Comparison of ENCODE assay signal across 12 mouse cellular contexts in the genomic region with DNA sequence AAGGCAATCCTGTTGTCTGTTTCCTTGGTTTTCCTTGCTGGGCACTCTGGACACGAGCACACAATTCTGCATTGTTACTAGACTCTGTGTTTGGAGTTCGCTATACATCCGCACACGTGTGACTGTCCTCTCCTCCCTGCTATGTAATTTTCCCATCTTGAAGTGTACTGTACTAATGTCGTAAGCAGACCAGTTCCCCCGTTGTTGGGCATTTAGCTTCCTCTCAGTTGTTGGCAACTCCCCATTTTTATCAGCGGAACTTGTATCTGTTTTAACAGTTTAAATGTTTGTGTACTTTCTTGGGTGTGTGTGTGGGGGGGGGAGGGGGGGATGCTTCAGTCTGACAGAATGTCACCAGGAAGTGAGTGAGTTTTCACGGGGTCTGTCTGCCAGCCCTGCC. TPM values are rescaled to one million over a fixed set of nuclear protein-coding genes. Genes with fewer than 3 reads are reported as not detected.
A peak's percentile ranks its signal among the peaks of the same experiment; 100 is the strongest.
DNase-seq lines count a peak whose midpoint lies in the region; ATAC-seq and TF ChIP-seq lines count a peak whose summit lies in the region.
"Had no signal": no experiment of that assay in that cellular context is flagged by ENCODE, and none has a peak within 500 bp of the region (broad histone marks: within the 10 kb centered on the region; RNA-seq: fewer than 3 reads in every experiment).

No protein-coding gene starts in this region.

- H3K9ac ChIP-seq in lung, postnatal 0 days (replicated peaks; ENCODE audit: low read depth): no peak overlapping the region
- no peak overlapping the region for H3K9ac ChIP-seq in liver, embryonic 11.5 days (ENCODE audit: low read depth, low read length)
- H3K9ac ChIP-seq: limb, embryonic 15.5 days; midbrain, embryonic 15.5 days had no signal

- peaks cover 32% of the 10 kb centered on the region; the same call in 1 of the 2 replicates for H3K4me1 ChIP-seq in lung, postnatal 0 days (ENCODE audit: insufficient read depth, low read depth, low read length)
- H3K4me1 ChIP-seq in lung, adult 2 months (ENCODE audit: control insufficient read depth, insufficient read depth, low read length): peaks cover 38% of the 10 kb centered on the region
- H3K4me1 ChIP-seq in liver, embryonic 11.5 days (replicated peaks; ENCODE audit: control insufficient read depth, insufficient read depth, low read length): peaks cover 74% of the 10 kb centered on the region

- H3K27me3 ChIP-seq in lung, postnatal 0 days (replicated peaks; ENCODE audit: insufficient read depth, low read length): no peaks in the 10 kb centered on the region
- H3K27me3 ChIP-seq in liver, embryonic 11.5 days (replicated peaks; ENCODE audit: control insufficient read depth, insufficient read depth, low read length): no peaks in the 10 kb centered on the region
- H3K27me3 ChIP-seq: limb, embryonic 15.5 days; midbrain, embryonic 15.5 days had no signal

- no peaks in the 10 kb centered on the region for H3K9me3 ChIP-seq in lung, postnatal 0 days (ENCODE audit: low read length)
- H3K9me3 ChIP-seq in liver, embryonic 11.5 days (ENCODE audit: control insufficient read depth, low read length): no peaks in the 10 kb centered on the region
- H3K9me3 ChIP-seq: limb, embryonic 15.5 days; midbrain, embryonic 15.5 days had no signal

- H3K4me3 ChIP-seq in lung, postnatal 0 days (ENCODE audit: low read depth, low read length): no peak overlapping the region
- H3K4me3 ChIP-seq in lung, adult 2 months (replicated peaks; ENCODE audit: extremely low read depth, low read depth, low read length): no peak overlapping the region
- H3K4me3 ChIP-seq in liver, embryonic 11.5 days (ENCODE audit: low read depth, low read length): peak overlapping the region; percentile 10; the same call in 1 of the 2 replicates
- H3K4me3 ChIP-seq: left cerebral cortex, adult 2 months; limb, embryonic 15.5 days; midbrain, embryonic 15.5 days had no signal

- no peak for TF ChIP-seq POLR2A in lung, adult 2 months (IDR thresholded peaks at IDR 0.05; ENCODE audit: borderline replicate concordance, extremely low read depth, low read depth, low read length)

- DNase-seq in lung, postnatal 0 days (ENCODE audit: low spot score): peak; percentile 59
- DNase-seq in lung, adult 2 months: no peak
- peak; percentile 85 for DNase-seq in MEL-GATA-1-ER (ENCODE audit: extremely low read depth, low read depth)
- DNase-seq in liver, embryonic 11.5 days (ENCODE audit: low spot score): no peak
- DNase-seq in cerebellum, postnatal 10 days: no peak
- no peak for DNase-seq in c-Kit-positive CD71-positive TER-119-positive erythroid progenitor cells, embryonic 14.5 days (ENCODE audit: low spot score)
- DNase-seq: adrenal gland, postnatal 10 days; kidney, postnatal 4 days had no signal

- H3K4me2 ChIP-seq in lung, postnatal 0 days (replicated peaks; ENCODE audit: low read depth, low read length): no peak overlapping the region; the same call in 1 of the 2 replicates
- peak overlapping the region; percentile 80 for H3K4me2 ChIP-seq in liver, embryonic 11.5 days
- H3K4me2 ChIP-seq: limb, embryonic 15.5 days had no signal

- 17% methylated on average over 8 of the region's 8 CpGs for WGBS in lung, postnatal 0 days
- 15% methylated on average over 8 of the region's 8 CpGs for WGBS in lung, adult 2 months
- WGBS in liver, embryonic 11.5 days: 37% methylated on average over 8 of the region's 8 CpGs

- H3K36me3 ChIP-seq in lung, postnatal 0 days (ENCODE audit: insufficient read depth, low read length): no peaks in the 10 kb centered on the region
- H3K36me3 ChIP-seq in liver, embryonic 11.5 days (ENCODE audit: control insufficient read depth, insufficient read depth, low read length): peaks cover 2% of the 10 kb centered on the region; the same call in 1 of the 2 replicates
- H3K36me3 ChIP-seq: limb, embryonic 15.5 days; midbrain, embryonic 15.5 days had no signal

- no peak for TF ChIP-seq EP300 in lung, postnatal 0 days (IDR thresholded peaks at IDR 0.05)

- ATAC-seq in lung, postnatal 0 days: peak; percentile 11; the same call in 1 of the 2 replicates
- no peak for ATAC-seq in liver, embryonic 11.5 days (replicated peaks; ENCODE audit: low FRiP score)
- ATAC-seq in monocyte, adult 5-6 weeks (replicated peaks; ENCODE audit: insufficient number of reproducible peaks, low FRiP score, low TSS enrichment, poor library complexity, severe bottlenecking): peak; percentile 51
- ATAC-seq: midbrain, embryonic 15.5 days had no signal

- TF ChIP-seq CTCF in lung, postnatal 0 days (IDR thresholded peaks at IDR 0.05): no peak
- TF ChIP-seq CTCF in lung, adult 2 months (IDR thresholded peaks at IDR 0.05; ENCODE audit: insufficient read depth, low read length): no peak

- no peak overlapping the region for H3K27ac ChIP-seq in lung, postnatal 0 days (ENCODE audit: low read length)
- H3K27ac ChIP-seq in liver, embryonic 11.5 days (ENCODE audit: low read depth, low read length): peak overlapping the region; percentile 66
- H3K27ac ChIP-seq: left cerebral cortex, adult 2 months; limb, embryonic 15.5 days; midbrain, embryonic 15.5 days had no signal

RNA-seq across cellular contexts. Expression of gene Cmip, which starts 5.8 kb away (rescaled TPM):
- polyA plus RNA-seq in lung, postnatal 0 days (2015; fragmentation: Nextera tagmentation; extraction: Ambion mirVana): 27.6 and 29.6 TPM in 2 replicates
- polyA plus RNA-seq in lung, adult 2 months (2012; rRNA removed): 53.1 and 62.3 TPM in 2 replicates
- 14.3 and 17.1 TPM in 2 replicates for polyA plus RNA-seq in liver, embryonic 11.5 days (2014; fragmentation: Nextera tagmentation; extraction: Ambion mirVana)
- 27.4 to 61.1 TPM (median 27.9 TPM) in 3 replicates for total RNA-seq in monocyte, adult 5-6 weeks (2017)

Comparison
In these comparisons a context has a peak if more than half of its experiments do, and no peak if none do; other contexts are left out.
1. DNase-seq: peak in lung, postnatal 0 days (single experiment) and MEL-GATA-1-ER (single experiment); none in lung, adult 2 months (single experiment), liver, embryonic 11.5 days (single experiment), cerebellum, postnatal 10 days (0 of 2) and c-Kit-positive CD71-positive TER-119-positive erythroid progenitor cells, embryonic 14.5 days (single experiment).